Mouse (Mus musculus): ENCODE data around the gene Gpr162. TPM values are rescaled to one million over a fixed set of nuclear protein-coding genes. Genes with fewer than 3 reads are reported as not detected.
A peak's percentile ranks its signal among the peaks of the same experiment; 100 is the strongest.

Gene Gpr162
- polyA plus RNA-seq, 1 experiment from 2014 or later: 0.45 TPM

DNA sequence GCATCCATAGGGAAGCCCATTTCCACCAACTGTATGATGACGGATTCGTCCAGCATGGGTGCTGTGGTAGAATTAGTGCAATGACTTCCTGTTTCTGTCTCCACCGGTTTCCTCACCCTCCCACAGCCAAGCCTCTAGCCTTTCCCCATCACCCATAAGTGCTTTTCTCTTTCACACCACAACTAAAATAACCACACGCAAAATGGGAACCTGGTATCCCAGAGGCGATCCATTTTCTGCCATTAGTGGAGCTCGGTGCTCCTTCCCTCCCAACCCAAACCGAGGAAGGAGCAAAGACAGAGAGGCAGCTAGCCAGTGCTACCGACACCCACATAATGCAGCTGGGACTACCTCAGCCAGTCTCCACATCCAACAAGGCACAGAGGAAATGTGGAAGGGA, 45.8 kb downstream of the Gpr162 start:
- no peak for TF ChIP-seq CTCF (IDR thresholded peaks at IDR 0.05; ENCODE audit: low read depth)
- no peak for TF ChIP-seq EP300 (optimal IDR thresholded peaks at IDR 0.05)
- no peak for ATAC-seq (ENCODE audit: low FRiP score, low TSS enrichment)
- DNase-seq (ENCODE audit: low spot score): no peak

DNA sequence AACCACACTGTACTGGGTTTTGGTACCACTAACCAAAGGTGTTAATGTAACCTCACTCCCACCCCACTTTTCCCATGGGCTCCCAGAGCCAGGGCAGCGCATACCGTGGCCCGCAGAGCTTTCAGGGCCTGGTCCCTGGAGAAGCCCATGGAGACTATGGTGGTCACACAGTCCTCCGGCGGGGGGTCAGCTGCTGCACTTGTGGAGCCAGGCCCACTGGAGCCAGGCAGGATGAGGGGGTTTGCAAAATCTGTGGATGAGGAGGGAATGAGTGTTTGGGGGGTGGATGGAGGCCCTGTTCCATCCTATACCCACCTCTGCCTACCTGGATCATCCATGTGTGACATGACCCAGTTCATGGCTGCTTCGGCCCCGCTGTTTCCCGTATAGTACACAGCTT, 46.2 kb downstream of the Gpr162 start:
- 93% methylated on average over 8 of the region's 8 CpGs for WGBS
- Histone ChIP-seq H3K4me2 (replicated peaks; ENCODE audit: low read depth) (no peak overlapping the region), H3K4me1 (replicated peaks; ENCODE audit: control insufficient read depth, insufficient read depth) (peaks cover 4% of the 10 kb centered on the region), H3K27me3 (ENCODE audit: control insufficient read depth, insufficient read depth, low read length) (no peaks in the 10 kb centered on the region), H3K27ac (replicated peaks) (no peak overlapping the region), H3K9ac (ENCODE audit: low read length) (no peak overlapping the region), H3K9me3 (ENCODE audit: control insufficient read depth, low read length) (no peaks in the 10 kb centered on the region), H3K4me3 (ENCODE audit: low read depth, low read length) (no peak overlapping the region), H3K36me3 (ENCODE audit: control insufficient read depth, insufficient read depth, low read length) (peaks cover 44% of the 10 kb centered on the region)
- TF ChIP-seq EP300 (optimal IDR thresholded peaks at IDR 0.05): no peak
- TF ChIP-seq CTCF (IDR thresholded peaks at IDR 0.05; ENCODE audit: low read depth): no peak
- ATAC-seq (ENCODE audit: low FRiP score, low TSS enrichment) (no peak), DNase-seq (ENCODE audit: low spot score) (no peak)

More for the DNA sequence above, 45.8 kb downstream of the Gpr162 start:
- Histone ChIP-seq H3K4me1 (replicated peaks; ENCODE audit: control insufficient read depth, insufficient read depth) (peaks cover 4% of the 10 kb centered on the region), H3K9me3 (ENCODE audit: control insufficient read depth, low read length) (no peaks in the 10 kb centered on the region), H3K9ac (ENCODE audit: low read length) (no peak overlapping the region), H3K27me3 (ENCODE audit: control insufficient read depth, insufficient read depth, low read length) (no peaks in the 10 kb centered on the region), H3K4me2 (replicated peaks; ENCODE audit: low read depth) (no peak overlapping the region), H3K36me3 (ENCODE audit: control insufficient read depth, insufficient read depth, low read length) (peaks cover 45% of the 10 kb centered on the region), H3K4me3 (ENCODE audit: low read depth, low read length) (no peak overlapping the region), H3K27ac (replicated peaks) (no peak overlapping the region)
- WGBS: 91% methylated on average over 8 of the region's 8 CpGs

- no peak for DNase-seq (ENCODE audit: low spot score)
- Histone ChIP-seq H3K4me3 (ENCODE audit: low read depth, low read length) (no peak overlapping the region), H3K36me3 (ENCODE audit: control insufficient read depth, insufficient read depth, low read length) (peaks cover 42% of the 10 kb centered on the region), H3K4me2 (replicated peaks; ENCODE audit: low read depth) (no peak overlapping the region), H3K27ac (replicated peaks) (no peak overlapping the region), H3K9me3 (ENCODE audit: control insufficient read depth, low read length) (no peaks in the 10 kb centered on the region), H3K4me1 (replicated peaks; ENCODE audit: control insufficient read depth, insufficient read depth) (peaks cover 4% of the 10 kb centered on the region), H3K9ac (ENCODE audit: low read length) (no peak overlapping the region), H3K27me3 (ENCODE audit: control insufficient read depth, insufficient read depth, low read length) (no peaks in the 10 kb centered on the region)
- ATAC-seq (ENCODE audit: low FRiP score, low TSS enrichment): no peak
- 94% methylated on average over 11 of the region's 11 CpGs for WGBS
- TF ChIP-seq EP300 (optimal IDR thresholded peaks at IDR 0.05) (no peak), CTCF (IDR thresholded peaks at IDR 0.05; ENCODE audit: low read depth) (no peak)
These were observed 46.7 kb downstream of the Gpr162 start for GRCm38 (mm10) chr6:124817125-124817524.

DNA sequence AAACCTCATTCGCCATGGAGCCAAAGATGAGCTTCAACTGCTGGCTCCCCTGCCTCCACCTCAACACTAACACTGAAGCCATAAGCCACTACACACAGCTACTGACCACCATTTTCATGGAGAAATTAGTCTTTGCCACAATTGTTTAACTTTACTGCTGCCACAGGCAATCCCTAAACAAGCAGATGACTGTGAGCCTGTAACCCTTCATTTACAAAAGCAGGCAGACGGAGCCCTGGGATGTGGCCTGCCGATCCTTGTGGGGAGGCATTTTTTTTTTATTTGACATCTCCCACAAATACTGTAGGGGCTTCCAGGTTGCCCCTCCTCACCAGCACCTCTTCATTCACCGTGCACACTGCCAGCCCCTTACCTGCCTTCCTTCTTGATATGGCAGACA, 47.2 kb downstream of the Gpr162 start:
- WGBS: 72% methylated on average over 4 of the region's 4 CpGs
- Histone ChIP-seq H3K4me2 (replicated peaks; ENCODE audit: low read depth) (no peak overlapping the region), H3K4me3 (ENCODE audit: low read depth, low read length) (no peak overlapping the region), H3K36me3 (ENCODE audit: control insufficient read depth, insufficient read depth, low read length) (peaks cover 42% of the 10 kb centered on the region), H3K9me3 (ENCODE audit: control insufficient read depth, low read length) (no peaks in the 10 kb centered on the region), H3K27me3 (ENCODE audit: control insufficient read depth, insufficient read depth, low read length) (no peaks in the 10 kb centered on the region), H3K9ac (ENCODE audit: low read length) (no peak overlapping the region), H3K27ac (replicated peaks) (no peak overlapping the region), H3K4me1 (replicated peaks; ENCODE audit: control insufficient read depth, insufficient read depth) (peaks cover 4% of the 10 kb centered on the region)
- TF ChIP-seq EP300 (optimal IDR thresholded peaks at IDR 0.05) (no peak), CTCF (IDR thresholded peaks at IDR 0.05; ENCODE audit: low read depth) (no peak)
- no peak for ATAC-seq (ENCODE audit: low FRiP score, low TSS enrichment)
- DNase-seq (ENCODE audit: low spot score): no peak

GRCm38 (mm10) chr6:124814858-124815774, 48.7 kb downstream of the Gpr162 start:
- Histone ChIP-seq H3K9ac (ENCODE audit: low read length) (no peak overlapping the region), H3K4me3 (ENCODE audit: low read depth, low read length) (no peak overlapping the region), H3K27me3 (ENCODE audit: control insufficient read depth, insufficient read depth, low read length) (no peaks in the 10 kb centered on the region), H3K9me3 (ENCODE audit: control insufficient read depth, low read length) (no peaks in the 10 kb centered on the region), H3K27ac (replicated peaks) (no peak overlapping the region), H3K4me1 (replicated peaks; ENCODE audit: control insufficient read depth, insufficient read depth) (peaks cover 4% of the 10 kb centered on the region), H3K36me3 (ENCODE audit: control insufficient read depth, insufficient read depth, low read length) (peaks cover 39% of the 10 kb centered on the region), H3K4me2 (replicated peaks; ENCODE audit: low read depth) (peak overlapping the region; percentile 64; the same call in 1 of the 2 replicates)
- TF ChIP-seq EP300 (optimal IDR thresholded peaks at IDR 0.05) (no peak), CTCF (IDR thresholded peaks at IDR 0.05; ENCODE audit: low read depth) (no peak)
- WGBS: 71% methylated on average over 8 of the region's 9 CpGs
- ATAC-seq (ENCODE audit: low FRiP score, low TSS enrichment) (no peak), DNase-seq (ENCODE audit: low spot score) (no peak)

DNA sequence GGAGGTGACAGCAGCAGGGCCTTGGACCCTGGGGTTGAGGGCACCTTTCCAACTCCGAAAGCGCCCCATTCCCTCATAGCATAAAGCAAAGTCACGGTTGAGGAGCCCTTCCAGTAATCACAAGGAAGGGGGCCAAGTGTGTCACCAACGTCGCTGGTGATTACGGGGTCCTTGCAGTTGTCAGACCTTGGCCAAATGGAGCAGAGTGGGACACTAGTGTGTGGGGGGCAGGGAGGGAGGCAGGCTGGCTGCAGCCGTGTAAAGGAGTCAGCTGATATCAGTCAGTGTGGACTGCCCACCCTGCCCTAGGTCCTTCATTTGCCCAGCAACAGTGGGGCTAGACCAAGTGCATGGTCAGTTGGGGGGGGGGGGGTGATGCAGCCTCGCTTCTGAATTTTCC, 49.3 kb downstream of the Gpr162 start:
- H3K4me3 ChIP-seq (ENCODE audit: low read depth, low read length): peak overlapping the region; percentile 59
- ATAC-seq (ENCODE audit: low FRiP score, low TSS enrichment): peak; percentile 16; the same call in 1 of the 2 replicates
- WGBS: 30% methylated on average over 8 of the region's 8 CpGs
- H3K9me3 ChIP-seq (ENCODE audit: control insufficient read depth, low read length): no peaks in the 10 kb centered on the region
- peak overlapping the region; percentile 66; the same call in 1 of the 2 replicates for H3K9ac ChIP-seq (ENCODE audit: low read length)
- DNase-seq (ENCODE audit: low spot score): no peak
- H3K27ac ChIP-seq (replicated peaks): no peak overlapping the region
- peaks cover 4% of the 10 kb centered on the region for H3K4me1 ChIP-seq (replicated peaks; ENCODE audit: control insufficient read depth, insufficient read depth)
- no peaks in the 10 kb centered on the region for H3K27me3 ChIP-seq (ENCODE audit: control insufficient read depth, insufficient read depth, low read length)
- TF ChIP-seq EP300 (optimal IDR thresholded peaks at IDR 0.05) (no peak), CTCF (IDR thresholded peaks at IDR 0.05; ENCODE audit: low read depth) (no peak)
- peaks cover 33% of the 10 kb centered on the region for H3K36me3 ChIP-seq (ENCODE audit: control insufficient read depth, insufficient read depth, low read length)
- peak overlapping the region; percentile 64 for H3K4me2 ChIP-seq (replicated peaks; ENCODE audit: low read depth)

Measured in stomach, postnatal 0 days (tissue).